19 mouse cellular contexts compared by ENCODE assay signal in genomic region chr19:8577432-8577831, GRCm38 (mm10). TPM values are rescaled to one million over a fixed set of nuclear protein-coding genes. Genes with fewer than 3 reads are reported as not detected.
"Had no signal": no experiment of that assay in that cellular context is flagged by ENCODE, and none has a peak within 500 bp of the region (broad histone marks: within the 10 kb centered on the region; RNA-seq: fewer than 3 reads in every experiment).

No protein-coding gene starts in this region.

- H3K4me1 ChIP-seq: stomach, embryonic 15.5 days had no signal

- DNase-seq: kidney, adult 11 months; layer of hippocampus, adult 9-11 months; left cerebral cortex, postnatal 4 days; right cerebral cortex, postnatal 25 days had no signal

- H3K36me3 ChIP-seq: kidney, embryonic 15.5 days; limb, embryonic 12.5 days; limb, embryonic 15.5 days; neural tube, embryonic 13.5 days; stomach, embryonic 15.5 days had no signal

- H3K27ac ChIP-seq: kidney, embryonic 15.5 days; limb, embryonic 12.5 days; limb, embryonic 15.5 days; liver, embryonic 14.5 days; macrophage; neural tube, embryonic 13.5 days; stomach, embryonic 15.5 days had no signal

- H3K27me3 ChIP-seq: kidney, embryonic 15.5 days; limb, embryonic 12.5 days; limb, embryonic 15.5 days; neural tube, embryonic 13.5 days; stomach, embryonic 15.5 days had no signal

- H3K4me3 ChIP-seq: myocyte; stomach, embryonic 15.5 days had no signal

- H3K9ac ChIP-seq: kidney, embryonic 15.5 days; limb, embryonic 12.5 days; limb, embryonic 15.5 days; liver, embryonic 14.5 days; liver, postnatal 0 days; stomach, embryonic 15.5 days had no signal

- H3K9me3 ChIP-seq: kidney, embryonic 15.5 days; limb, embryonic 12.5 days; limb, embryonic 15.5 days; neural tube, embryonic 13.5 days; stomach, embryonic 15.5 days had no signal

RNA-seq across cellular contexts. Expression of gene Slc22a8, which starts 13.6 kb away (rescaled TPM):
- total RNA-seq: megakaryocyte, adult 5-6 weeks; monocyte, adult 5-6 weeks; neutrophil, adult 5-6 weeks had no signal
- polyA plus RNA-seq: limb, embryonic 12.5 days; lung, embryonic 14.5 days; macrophage; myocyte had no signal

RNA-seq across cellular contexts. Expression of gene Slc22a6, which starts 40.4 kb away (rescaled TPM):
- total RNA-seq: megakaryocyte, adult 5-6 weeks; monocyte, adult 5-6 weeks; neutrophil, adult 5-6 weeks had no signal
- polyA plus RNA-seq: limb, embryonic 12.5 days; liver, embryonic 11.5 days; liver, postnatal 0 days; lung, embryonic 14.5 days; lung, postnatal 0 days; macrophage; myocyte; stomach, embryonic 15.5 days had no signal
